Mouse (Mus musculus) kidney, embryonic 14.5 days (tissue): ENCODE results near the gene Cyp2j12. TPM values are rescaled to one million over a fixed set of nuclear protein-coding genes. Genes with fewer than 3 reads are reported as not detected.
"Not testable (repeated sequence)": the region's sequence is repeated elsewhere in the genome, so short reads cannot be mapped to it uniquely, and the experiment has no call there.

Experiments
- ATAC-seq: fragments of 200-750 bp; cut with Nextera tagmentation; 2 replicates; pipeline ENCODE4 v1.8.0; 2017; ENCODE audit warnings: moderate number of reproducible peaks, mild to moderate bottlenecking, moderate TSS enrichment, moderate library complexity; ENCODE audit not compliant: low FRiP score, low TSS enrichment
- H3K27ac ChIP-seq: fragments of 300-500 bp; sonication (generic); 2 replicates; pipeline ENCODE4 v1.5.1; 2014; ENCODE audit warnings: low read depth, mild to moderate bottlenecking, low read length, moderate library complexity, mixed read lengths
- H3K27me3 ChIP-seq: fragments of 300-500 bp; sonication (generic); 2 replicates; pipeline ENCODE4 v1.6.1; 2014; ENCODE audit warnings: mild to moderate bottlenecking, low read length; ENCODE audit not compliant: control insufficient read depth, insufficient read depth
- H3K36me3 ChIP-seq: fragments of 300-500 bp; sonication (generic); 2 replicates; pipeline ENCODE4 v1.6.1; 2014; ENCODE audit warnings: low read length, mixed read lengths; ENCODE audit not compliant: control insufficient read depth, insufficient read depth
- H3K4me1 ChIP-seq: fragments of 300-500 bp; sonication (generic); 2 replicates; pipeline ENCODE4 v1.6.1; 2014; ENCODE audit warnings: low read length, mixed read lengths; ENCODE audit not compliant: control insufficient read depth, insufficient read depth
- H3K4me2 ChIP-seq: fragments of 300-500 bp; sonication (generic); replicated peaks from 2 replicates; pipeline ENCODE4 v1.6.1; 2014; ENCODE audit warnings: low read depth, mild to moderate bottlenecking, low read length
- H3K4me3 ChIP-seq: fragments of 300-500 bp; sonication (generic); 2 replicates; pipeline ENCODE4 v1.5.1; 2014; ENCODE audit warnings: mild to moderate bottlenecking, low read length
- H3K9ac ChIP-seq: fragments of 300-500 bp; sonication (generic); 2 replicates; pipeline ENCODE4 v1.6.1; 2014; ENCODE audit warnings: low read depth, mild to moderate bottlenecking, low read length, moderate library complexity
- H3K9me3 ChIP-seq: fragments of 300-500 bp; sonication (generic); 2 replicates; pipeline ENCODE4 v1.6.1; 2016; ENCODE audit warnings: low read length; ENCODE audit not compliant: control insufficient read depth
- WGBS: fragments of 180-500 bp; shearing (Covaris S2); extraction: QIAGEN DNeasy Blood & Tissue Kit; methylation state at CpG from one replicate; pipeline ENCODE4 v1.1.7; 2014; 5-methylcytosine and 5-hydroxymethylcytosine counted together
- polyA plus RNA-seq: library from polyadenylated mRNA; unstranded; fragments of >200 nt; fragmentation: Nextera tagmentation; extraction: Ambion mirVana; gene quantifications from 2 replicates; pipeline ENCODE4 v1.2.1, GENCODE M21; 2014

Gene Cyp2j12
- polyA plus RNA-seq, result not detected in 2 replicates

- no peak within 1 kb of the TSS for H3K4me3 ChIP-seq
- 78% methylated on average over 7 of the region's 7 CpGs for WGBS
- ATAC-seq, result no peak
Measured at GRCm38 (mm10) chr4:96140732-96141467, at the start of gene Cyp2j12. Cyp2j12 (minus strand) TSS chr4:96141152.

GRCm38 (mm10) chr4:96189321-96189720 lies 48.4 kb upstream of the Cyp2j12 start:
- not testable (repeated sequence) for H3K9ac ChIP-seq, ATAC-seq, H3K9me3 ChIP-seq, H3K27me3 ChIP-seq, H3K27ac ChIP-seq, H3K4me2 ChIP-seq, H3K4me1 ChIP-seq, H3K4me3 ChIP-seq, H3K36me3 ChIP-seq
- WGBS, result 91% methylated on average over 5 of the region's 5 CpGs

More at GRCm38 (mm10) chr4:96140732-96141467, at the start of gene Cyp2j12:
- Histone ChIP-seq H3K9ac (no peak within 1 kb of the TSS), H3K27me3 (no peaks in the 10 kb centered on the region), H3K4me1 (no peaks in the 10 kb centered on the region), H3K36me3 (no peaks in the 10 kb centered on the region), H3K4me2 (no peak within 1 kb of the TSS), H3K27ac (no peak within 1 kb of the TSS), H3K9me3 (no peaks in the 10 kb centered on the region)

GRCm38 (mm10) chr4:96188671-96189070 lies 47.7 kb upstream of the Cyp2j12 start:
- H3K4me3 ChIP-seq, H3K27me3 ChIP-seq, ATAC-seq, H3K9ac ChIP-seq, H3K9me3 ChIP-seq, H3K4me2 ChIP-seq, H3K36me3 ChIP-seq, H3K27ac ChIP-seq, H3K4me1 ChIP-seq: not testable (repeated sequence)
- WGBS, result 89% methylated on average over 2 of the region's 2 CpGs

- ATAC-seq, H3K9ac ChIP-seq, H3K27me3 ChIP-seq, H3K9me3 ChIP-seq, H3K4me1 ChIP-seq, H3K36me3 ChIP-seq, H3K4me2 ChIP-seq, H3K4me3 ChIP-seq, H3K27ac ChIP-seq: not testable (repeated sequence)
- 96% methylated on average over 2 of the region's 2 CpGs for WGBS
Measured at GRCm38 (mm10) chr4:96188146-96188545, 47.2 kb upstream of the Cyp2j12 start.

GRCm38 (mm10) chr4:96184716-96185115 lies 43.8 kb upstream of the Cyp2j12 start:
- H3K9me3 ChIP-seq, ATAC-seq, H3K4me1 ChIP-seq, H3K36me3 ChIP-seq, H3K4me2 ChIP-seq, H3K4me3 ChIP-seq, H3K9ac ChIP-seq, H3K27me3 ChIP-seq, H3K27ac ChIP-seq: not testable (repeated sequence)
- WGBS, result 93% methylated on average over 2 of the region's 2 CpGs

- no peaks in the 10 kb centered on the region for H3K9me3 ChIP-seq
- no peak overlapping the region for H3K4me3 ChIP-seq
- ATAC-seq, result no peak
- H3K27ac ChIP-seq, result no peak overlapping the region
- WGBS, result 82% methylated on average over 1 of the region's 1 CpGs
- H3K9ac ChIP-seq, result no peak overlapping the region
- H3K36me3 ChIP-seq, result no peaks in the 10 kb centered on the region
- H3K27me3 ChIP-seq, result no peaks in the 10 kb centered on the region
- H3K4me1 ChIP-seq, result no peaks in the 10 kb centered on the region
- H3K4me2 ChIP-seq, result no peak overlapping the region
Measured at GRCm38 (mm10) chr4:96162839-96163238, 21.9 kb upstream of the Cyp2j12 start.

GRCm38 (mm10) chr4:96161575-96161974 lies 20.6 kb upstream of the Cyp2j12 start:
- Histone ChIP-seq H3K27me3 (no peaks in the 10 kb centered on the region), H3K9ac (no peak overlapping the region), H3K9me3 (no peaks in the 10 kb centered on the region), H3K4me2 (no peak overlapping the region), H3K36me3 (no peaks in the 10 kb centered on the region), H3K4me1 (no peaks in the 10 kb centered on the region), H3K27ac (no peak overlapping the region), H3K4me3 (no peak overlapping the region)
- WGBS, result 88% methylated on average over 1 of the region's 1 CpGs
- ATAC-seq, result no peak

- no peak overlapping the region for H3K9ac ChIP-seq
- H3K4me1 ChIP-seq, result no peaks in the 10 kb centered on the region
- H3K4me2 ChIP-seq, result no peak overlapping the region
- H3K4me3 ChIP-seq, result no peak overlapping the region
- ATAC-seq, result no peak
- no peaks in the 10 kb centered on the region for H3K36me3 ChIP-seq
- 79% methylated on average over 1 of the region's 1 CpGs for WGBS
- no peaks in the 10 kb centered on the region for H3K9me3 ChIP-seq
- no peak overlapping the region for H3K27ac ChIP-seq
- H3K27me3 ChIP-seq, result no peaks in the 10 kb centered on the region
Measured at GRCm38 (mm10) chr4:96139226-96139625, 1.7 kb downstream of the Cyp2j12 start.

- Histone ChIP-seq H3K4me2 (no peak overlapping the region), H3K4me3 (no peak overlapping the region), H3K9me3 (no peaks in the 10 kb centered on the region), H3K36me3 (no peaks in the 10 kb centered on the region), H3K27me3 (no peaks in the 10 kb centered on the region), H3K9ac (no peak overlapping the region), H3K27ac (no peak overlapping the region), H3K4me1 (no peaks in the 10 kb centered on the region)
- ATAC-seq, result no peak
- 84% methylated on average over 3 of the region's 3 CpGs for WGBS
Measured at GRCm38 (mm10) chr4:96134246-96134645, 6.7 kb downstream of the Cyp2j12 start.
